Mouse (Mus musculus) cortical plate, adult 2 months (tissue): ENCODE results near the gene Plch1.

ENCODE experiments used
- CTCF ChIP-seq: fragments of 200-500 bp; IDR thresholded peaks from 2 replicates; pipeline ENCODE4 v1.5.1; 2011; ENCODE audit warnings: mild to moderate bottlenecking, control low read depth, low read length; ENCODE audit not compliant: insufficient read depth; ENCODE audit errors: extremely low read depth
- POLR2A ChIP-seq: fragments of 200-500 bp; IDR thresholded peaks from 2 replicates; pipeline ENCODE4 v1.6.1; 2011; ENCODE audit warnings: mild to moderate bottlenecking, low read length, control low read depth; ENCODE audit not compliant: insufficient read depth; ENCODE audit errors: extremely low read depth

DNA sequence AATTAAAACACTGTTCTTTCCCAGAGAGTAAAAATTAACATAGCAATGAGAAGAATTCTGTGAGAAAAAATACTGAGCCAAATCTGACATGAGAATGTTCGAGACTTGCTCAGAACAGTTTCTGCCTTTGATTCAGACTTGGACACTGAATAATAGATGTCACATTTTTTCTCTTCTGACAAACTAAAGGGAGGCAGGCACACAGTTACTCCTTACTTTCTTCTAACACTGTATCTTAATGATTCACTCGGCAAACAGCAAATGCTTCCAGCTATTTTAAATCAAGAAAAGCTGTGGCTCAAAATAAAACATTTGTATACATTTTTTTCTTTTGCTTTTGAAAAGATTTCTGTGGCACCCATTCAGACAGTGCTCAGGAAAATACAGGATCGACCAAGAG lies 7.1 kb downstream of the Plch1 start:
- TF ChIP-seq CTCF (no peak), POLR2A (no peak)
